Mouse (Mus musculus) forebrain, postnatal 0 days (tissue): Measurements from ENCODE around the gene Itgb1bp1. TPM values are rescaled to one million over a fixed set of nuclear protein-coding genes. Genes with fewer than 3 reads are reported as not detected.
A peak's percentile ranks its signal among the peaks of the same experiment; 100 is the strongest.

Source experiments
- ATAC-seq: fragments of 200-750 bp; cut with Nextera tagmentation; 2 replicates; pipeline ENCODE4 v1.8.0; 2017; ENCODE audit warnings: mild to moderate bottlenecking, moderate library complexity
- DNase-seq: peaks from one replicate; pipeline ENCODE4 v3.0.0-alpha.2; 2015
- H3K27ac ChIP-seq: fragments of 300-500 bp; sonication (generic); 2 replicates; pipeline ENCODE4 v1.5.1; 2014; ENCODE audit warnings: low read depth, mild to moderate bottlenecking, antibody characterized with exemption, low read length, moderate library complexity, mixed read lengths
- H3K27me3 ChIP-seq: fragments of 300-500 bp; sonication (generic); 2 replicates; pipeline ENCODE4 v1.6.1; 2014; ENCODE audit warnings: mild to moderate bottlenecking, low read length, mixed read lengths; ENCODE audit not compliant: insufficient read depth
- H3K36me3 ChIP-seq: fragments of 300-500 bp; sonication (generic); 2 replicates; pipeline ENCODE4 v1.6.1; 2014; ENCODE audit warnings: mild to moderate bottlenecking, moderate library complexity; ENCODE audit not compliant: insufficient read depth
- H3K4me1 ChIP-seq: fragments of 300-500 bp; sonication (generic); 2 replicates; pipeline ENCODE4 v1.6.1; 2014; ENCODE audit warnings: antibody characterized with exemption; ENCODE audit not compliant: insufficient read depth
- H3K4me2 ChIP-seq: fragments of 300-500 bp; sonication (generic); 2 replicates; pipeline ENCODE4 v1.6.1; 2014; ENCODE audit warnings: low read depth, mild to moderate bottlenecking, moderate library complexity
- H3K4me3 ChIP-seq: fragments of 300-500 bp; sonication (generic); 2 replicates; pipeline ENCODE4 v1.5.1; 2014; ENCODE audit warnings: low read depth, low read length, mixed read lengths
- H3K9ac ChIP-seq: fragments of 300-500 bp; sonication (generic); 2 replicates; pipeline ENCODE4 v1.6.1; 2014; ENCODE audit warnings: mild to moderate bottlenecking
- H3K9me3 ChIP-seq: fragments of 300-500 bp; sonication (generic); 2 replicates; pipeline ENCODE4 v1.6.1; 2016; ENCODE audit warnings: low read length
- CTCF ChIP-seq: sonication (generic); IDR thresholded peaks from 2 replicates; pipeline ENCODE4 v1.5.1; 2016; ENCODE audit warnings: antibody characterized with exemption, control low read depth, low read depth
- WGBS: fragments of 180-500 bp; shearing (Covaris S2); extraction: QIAGEN DNeasy Blood & Tissue Kit; methylation state at CpG from one replicate; pipeline ENCODE4 v1.1.7; 2014; 5-methylcytosine and 5-hydroxymethylcytosine counted together
- polyA plus RNA-seq: library from polyadenylated mRNA; unstranded; fragments of >200 nt; fragmentation: Nextera tagmentation; extraction: Ambion mirVana; gene quantifications from 2 replicates; pipeline ENCODE4 v1.2.1, GENCODE M21; 2015
- total RNA-seq: library from RNA; depleted of rRNA; stranded (reverse); fragments of >200 nt; gene quantifications from 2 replicates; pipeline ENCODE4 v1.2.3, GENCODE M21; 2014; rRNA removed

The Itgb1bp1 gene
- total and polyA plus RNA-seq, 2 experiments from 2014 or later: 23.9 to 37.4 TPM

DNA sequence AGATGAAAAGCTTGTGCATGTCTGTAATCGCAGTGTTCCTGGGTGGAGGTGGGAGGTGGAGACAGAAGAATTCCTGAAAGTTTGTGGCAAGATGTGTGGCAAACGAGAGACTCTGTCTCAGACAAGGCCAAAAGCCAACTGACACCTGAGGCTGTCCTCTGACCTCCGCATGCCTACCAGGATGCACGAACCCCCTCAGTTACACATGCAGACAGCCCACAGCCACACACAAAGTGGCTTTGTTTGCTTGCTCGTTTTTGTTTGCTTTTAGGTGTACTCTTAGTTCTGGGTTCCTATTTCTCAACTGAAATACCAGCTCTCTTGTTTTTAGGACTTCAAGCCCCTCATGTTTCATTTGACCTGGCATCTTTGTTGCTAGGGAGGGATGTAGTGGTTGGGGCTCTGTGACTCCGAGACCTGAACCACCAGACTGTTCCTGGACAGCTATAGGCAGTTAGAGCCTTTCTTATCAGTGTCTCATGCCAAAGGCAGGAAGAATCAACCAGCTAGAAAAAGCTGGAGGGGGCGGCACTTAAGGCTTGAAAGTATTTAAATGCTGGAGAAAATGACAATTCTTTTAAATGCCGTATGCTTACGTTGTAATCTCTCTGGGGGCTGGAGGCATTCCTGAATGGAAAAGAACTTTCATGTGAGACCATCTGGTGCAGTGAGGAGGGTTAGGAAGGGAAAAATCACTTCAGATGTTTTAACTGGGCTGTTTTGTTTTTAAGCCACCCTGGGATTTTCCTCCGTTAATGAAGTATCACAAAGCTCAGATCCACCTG, 84.4 kb downstream of the Itgb1bp1 start:
- Histone ChIP-seq H3K9ac (no peak overlapping the region), H3K4me1 (no peaks in the 10 kb centered on the region)
- peak; percentile 17 for DNase-seq

GRCm38 (mm10) chr12:21200613-21201012, 85.5 kb downstream of the Itgb1bp1 start:
- DNase-seq: no peak
- 93% methylated on average over 8 of the region's 8 CpGs for WGBS

More for the DNA sequence above, 84.4 kb downstream of the Itgb1bp1 start:
- Histone ChIP-seq H3K4me2 (no peak overlapping the region), H3K4me3 (no peak overlapping the region), H3K36me3 (peaks cover 18% of the 10 kb centered on the region), H3K9me3 (no peaks in the 10 kb centered on the region), H3K27me3 (no peaks in the 10 kb centered on the region), H3K27ac (0 out of 2 replicates have a peak overlapping the region, but pooled peaks have one; percentile 16)
- TF ChIP-seq CTCF: no peak
- WGBS: 69% methylated on average over 10 of the region's 10 CpGs
- ATAC-seq: no peak; the same call in 1 of the 2 replicates

DNA sequence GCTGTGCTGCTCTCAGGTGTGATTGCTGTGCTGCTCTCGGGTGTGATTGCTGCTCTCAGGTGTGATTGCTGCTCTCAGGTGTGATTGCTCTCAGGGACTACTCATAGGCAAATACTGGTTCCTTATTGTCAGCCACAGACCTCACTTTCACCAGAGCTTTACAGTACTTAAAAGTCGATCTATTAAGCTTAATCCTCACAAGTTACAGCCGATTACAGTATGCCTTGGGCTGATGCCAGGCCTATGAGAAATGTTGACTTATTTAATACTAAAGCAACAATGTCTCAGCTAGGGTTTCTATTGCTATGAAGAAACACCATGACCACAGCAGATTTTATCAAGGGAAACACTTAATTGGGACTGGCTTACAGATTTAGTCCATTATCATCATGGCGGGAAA, 89.7 kb downstream of the Itgb1bp1 start:
- Histone ChIP-seq H3K9ac (no peak overlapping the region), H3K27me3 (no peaks in the 10 kb centered on the region), H3K36me3 (peaks cover 8% of the 10 kb centered on the region; the same call in 1 of the 2 replicates), H3K4me1 (no peaks in the 10 kb centered on the region), H3K9me3 (no peaks in the 10 kb centered on the region), H3K27ac (no peak overlapping the region), H3K4me2 (no peak overlapping the region), H3K4me3 (no peak overlapping the region)
- ATAC-seq: no peak
- WGBS: 90% methylated on average over 4 of the region's 4 CpGs
- TF ChIP-seq CTCF: no peak
- DNase-seq: no peak

More at GRCm38 (mm10) chr12:21200613-21201012, 85.5 kb downstream of the Itgb1bp1 start:
- no peak overlapping the region for H3K9ac ChIP-seq
- H3K4me2 ChIP-seq: no peak overlapping the region
- H3K27me3 ChIP-seq: no peaks in the 10 kb centered on the region
- no peaks in the 10 kb centered on the region for H3K9me3 ChIP-seq
- H3K4me1 ChIP-seq: no peaks in the 10 kb centered on the region
- H3K27ac ChIP-seq: no peak overlapping the region
- no peak for ATAC-seq
- H3K4me3 ChIP-seq: no peak overlapping the region
- no peak for TF ChIP-seq CTCF
- peaks cover 12% of the 10 kb centered on the region for H3K36me3 ChIP-seq

- no peak for ATAC-seq
- Histone ChIP-seq H3K9ac (no peak overlapping the region), H3K9me3 (no peaks in the 10 kb centered on the region), H3K36me3 (peaks cover 8% of the 10 kb centered on the region; the same call in 1 of the 2 replicates), H3K27me3 (no peaks in the 10 kb centered on the region), H3K4me2 (no peak overlapping the region), H3K4me1 (no peaks in the 10 kb centered on the region), H3K4me3 (no peak overlapping the region), H3K27ac (no peak overlapping the region)
- TF ChIP-seq CTCF: no peak
- 97% methylated on average over 3 of the region's 3 CpGs for WGBS
- no peak for DNase-seq
Measured at GRCm38 (mm10) chr12:21195497-21195896, 90.6 kb downstream of the Itgb1bp1 start.

DNA sequence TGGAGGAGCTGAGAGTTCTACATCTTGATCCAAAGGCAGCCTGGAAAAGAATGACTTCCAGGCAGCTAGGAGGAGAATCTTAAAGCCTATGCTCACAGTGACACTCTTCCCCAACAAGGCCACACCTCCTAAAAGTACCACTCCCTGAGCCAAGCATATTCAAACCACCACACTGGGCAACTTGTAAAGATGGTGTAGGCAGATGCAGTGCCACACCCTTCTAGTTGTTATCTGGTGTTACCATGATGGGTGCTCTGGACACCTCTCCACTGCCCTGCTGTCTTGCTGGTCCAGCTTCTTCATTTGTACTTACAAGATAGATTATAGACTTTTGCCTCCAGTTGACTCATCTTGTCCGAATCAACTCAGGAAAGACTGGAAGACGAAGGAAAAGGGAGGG, 94.5 kb downstream of the Itgb1bp1 start:
- no peak for ATAC-seq
- 81% methylated on average over 2 of the region's 2 CpGs for WGBS
- Histone ChIP-seq H3K4me3 (no peak overlapping the region), H3K27me3 (no peaks in the 10 kb centered on the region), H3K4me1 (no peaks in the 10 kb centered on the region), H3K4me2 (no peak overlapping the region), H3K27ac (no peak overlapping the region), H3K9me3 (no peaks in the 10 kb centered on the region), H3K9ac (no peak overlapping the region), H3K36me3 (no peaks in the 10 kb centered on the region)
- TF ChIP-seq CTCF: no peak
- no peak for DNase-seq

Other genes starting within 250 kb of the Itgb1bp1 start
- 49.2 and 50.4 TPM in 2 replicates for gene Cpsf3, start 893 bp downstream of the Itgb1bp1 start, total RNA-seq
- 68.3 and 79.6 TPM in 2 replicates for gene Cpsf3, start 893 bp downstream of the Itgb1bp1 start, polyA plus RNA-seq
- 28.4 and 31.2 TPM in 2 replicates for gene Iah1, start 30.1 kb upstream of the Itgb1bp1 start, total RNA-seq
- 27.9 and 32.5 TPM in 2 replicates for gene Iah1, start 30.1 kb upstream of the Itgb1bp1 start, polyA plus RNA-seq
- gene Adam17, start 87.3 kb upstream of the Itgb1bp1 start, total RNA-seq: 16.8 and 18.2 TPM in 2 replicates
- gene Adam17, start 87.3 kb upstream of the Itgb1bp1 start, polyA plus RNA-seq: 8.2 and 11.5 TPM in 2 replicates
- 738 and 806 TPM in 2 replicates for gene Ywhaq, start 131.4 kb upstream of the Itgb1bp1 start, total RNA-seq
- gene Ywhaq, start 131.4 kb upstream of the Itgb1bp1 start, polyA plus RNA-seq: 1,123 and 1,188 TPM in 2 replicates